Mouse (Mus musculus) adrenal gland, adult 18-20 months (tissue): ENCODE measurements around the gene Rassf4. TPM values are rescaled to one million over a fixed set of nuclear protein-coding genes. Genes with fewer than 3 reads are reported as not detected.

Source experiments
- DNase-seq, 2 experiments: peaks; one replicate each; pipeline ENCODE4 v3.0.0; 2021 to 2022; ENCODE audit warnings: low spot score in 2 of 2
- long read RNA-seq, 2 experiments: library from polyadenylated mRNA; stranded (forward); transcript quantifications; one replicate each; pipeline ENCODE4 v2.0.0; 2021
- total RNA-seq, 2 experiments: library from RNA; stranded (reverse); gene quantifications; 1 replicate in 1 of 2; 2 replicates in 1 of 2; pipeline ENCODE4 v1.2.3; 2021

The Rassf4 gene
- 1 to 10 TPM; 3.6 to 5.4 TPM for total RNA-seq
- long read RNA-seq, experiment 1, full-length matches to known transcripts, result 1 of 2 reads
- long read RNA-seq, experiment 1, partial matches to known transcripts, result 0 of 2 reads
- long read RNA-seq, experiment 1, other reads (novel, unspliced or antisense), result 1 of 2 reads
- long read RNA-seq, experiment 2, partial matches to known transcripts, result 0 of 2 reads
- long read RNA-seq, experiment 2, other reads (novel, unspliced or antisense), result 0 of 2 reads

GRCm38 (mm10) chr6:116673471-116674282 lies at the start of gene Rassf4:
TSS of gene Rassf4 (minus strand) at chr6:116673952.
- peak; percentile 67 to 69 for DNase-seq

GRCm38 (mm10) chr6:116718920-116719319 lies 45.2 kb upstream of the Rassf4 start:
- DNase-seq, result no peak

GRCm38 (mm10) chr6:116718361-116718760 lies 44.6 kb upstream of the Rassf4 start:
- DNase-seq, result no peak

- DNase-seq, result no peak
Observed at GRCm38 (mm10) chr6:116717851-116718250, 44.1 kb upstream of the Rassf4 start.

- DNase-seq, result no peak
Observed at GRCm38 (mm10) chr6:116716666-116717065, 42.9 kb upstream of the Rassf4 start, which contains the start of gene Tmem72. TSS of gene Tmem72 (minus strand) at chr6:116716913.

- peak in 1 of 2 experiments; percentile 23 for DNase-seq
Observed at GRCm38 (mm10) chr6:116715166-116715565, 41.4 kb upstream of the Rassf4 start.

GRCm38 (mm10) chr6:116714576-116714975 lies 40.8 kb upstream of the Rassf4 start:
- no peak for DNase-seq

GRCm38 (mm10) chr6:116713966-116714365 lies 40.2 kb upstream of the Rassf4 start:
- no peak for DNase-seq

GRCm38 (mm10) chr6:116712503-116712902 lies 38.8 kb upstream of the Rassf4 start:
- no peak for DNase-seq

- DNase-seq, result no peak
Observed at GRCm38 (mm10) chr6:116712062-116712461, 38.3 kb upstream of the Rassf4 start.

- DNase-seq, result no peak
Observed at GRCm38 (mm10) chr6:116704320-116704719, 30.6 kb upstream of the Rassf4 start.

GRCm38 (mm10) chr6:116700821-116701220 lies 27.1 kb upstream of the Rassf4 start:
- DNase-seq, result no peak

- DNase-seq, result no peak
Observed at GRCm38 (mm10) chr6:116697896-116698425, 24.2 kb upstream of the Rassf4 start.

- DNase-seq, result no peak
Observed at GRCm38 (mm10) chr6:116697413-116697812, 23.7 kb upstream of the Rassf4 start.

GRCm38 (mm10) chr6:116694346-116694745 lies 20.6 kb upstream of the Rassf4 start:
- DNase-seq, result no peak

GRCm38 (mm10) chr6:116693639-116694038 lies 19.9 kb upstream of the Rassf4 start:
- DNase-seq, result no peak

- no peak for DNase-seq
Observed at GRCm38 (mm10) chr6:116682317-116682716, 8.6 kb upstream of the Rassf4 start.

GRCm38 (mm10) chr6:116679563-116680288 lies 6.0 kb upstream of the Rassf4 start:
- DNase-seq, result no peak

GRCm38 (mm10) chr6:116677321-116677720 lies 3.6 kb upstream of the Rassf4 start:
- DNase-seq, result no peak

GRCm38 (mm10) chr6:116676355-116676913 lies 2.7 kb upstream of the Rassf4 start:
- DNase-seq, result no peak

GRCm38 (mm10) chr6:116674283-116674886 lies 633 bp upstream of the Rassf4 start:
- DNase-seq, result no peak
